Mouse (Mus musculus): ENCODE results near the gene Pnp. TPM values are rescaled to one million over a fixed set of nuclear protein-coding genes. Genes with fewer than 3 reads are reported as not detected.
"Not testable (repeated sequence)": the region's sequence is repeated elsewhere in the genome, so short reads cannot be mapped to it uniquely, and the experiment has no call there.

The Pnp gene
- total and polyA plus RNA-seq, 2 experiments from 2014 or later, result 20.5 to 22.3 TPM

DNA sequence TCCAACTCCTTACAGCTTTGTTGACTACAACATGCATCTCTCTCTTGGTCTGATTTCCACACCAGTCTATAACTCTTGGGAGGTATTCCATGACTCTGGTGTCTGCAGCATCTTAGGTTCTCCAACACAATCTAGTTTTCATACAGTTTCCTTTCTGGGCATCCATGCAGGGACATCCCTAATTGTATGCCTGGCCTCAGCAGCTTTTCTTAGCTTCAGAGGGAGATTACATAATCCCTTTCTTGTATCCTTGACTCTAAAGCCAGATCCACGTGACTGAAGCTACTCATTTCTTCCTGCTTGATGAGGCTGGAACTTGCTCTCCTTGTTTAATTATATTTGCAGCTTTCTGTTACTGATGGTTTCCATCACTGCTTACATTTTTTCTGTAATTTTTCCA lies 5.8 kb downstream of the Pnp start:
- WGBS, result 60% methylated on average over 1 of the region's 1 CpGs
- Histone ChIP-seq H3K9me3 (replicated peaks; ENCODE audit: control insufficient read depth, low read length) (no peaks in the 10 kb centered on the region), H3K4me3 (ENCODE audit: low read depth, low read length) (no peak overlapping the region), H3K36me3 (replicated peaks; ENCODE audit: control insufficient read depth, insufficient read depth, low read length) (no peaks in the 10 kb centered on the region), H3K9ac (replicated peaks; ENCODE audit: low read depth, low read length) (no peak overlapping the region), H3K27me3 (ENCODE audit: control insufficient read depth, insufficient read depth, low read length) (no peaks in the 10 kb centered on the region), H3K4me2 (ENCODE audit: low read depth, low read length) (no peak overlapping the region), H3K4me1 (ENCODE audit: control insufficient read depth, insufficient read depth) (peaks cover 5% of the 10 kb centered on the region; the same call in 1 of the 2 replicates), H3K27ac (ENCODE audit: low read depth) (no peak overlapping the region)
- TF ChIP-seq EP300 (IDR thresholded peaks at IDR 0.05; ENCODE audit: low read depth) (no peak), CTCF (IDR thresholded peaks at IDR 0.05; ENCODE audit: low read depth) (no peak)
- ATAC-seq (ENCODE audit: insufficient read depth, low read depth) (no peak), DNase-seq (ENCODE audit: low spot score) (no peak)

DNA sequence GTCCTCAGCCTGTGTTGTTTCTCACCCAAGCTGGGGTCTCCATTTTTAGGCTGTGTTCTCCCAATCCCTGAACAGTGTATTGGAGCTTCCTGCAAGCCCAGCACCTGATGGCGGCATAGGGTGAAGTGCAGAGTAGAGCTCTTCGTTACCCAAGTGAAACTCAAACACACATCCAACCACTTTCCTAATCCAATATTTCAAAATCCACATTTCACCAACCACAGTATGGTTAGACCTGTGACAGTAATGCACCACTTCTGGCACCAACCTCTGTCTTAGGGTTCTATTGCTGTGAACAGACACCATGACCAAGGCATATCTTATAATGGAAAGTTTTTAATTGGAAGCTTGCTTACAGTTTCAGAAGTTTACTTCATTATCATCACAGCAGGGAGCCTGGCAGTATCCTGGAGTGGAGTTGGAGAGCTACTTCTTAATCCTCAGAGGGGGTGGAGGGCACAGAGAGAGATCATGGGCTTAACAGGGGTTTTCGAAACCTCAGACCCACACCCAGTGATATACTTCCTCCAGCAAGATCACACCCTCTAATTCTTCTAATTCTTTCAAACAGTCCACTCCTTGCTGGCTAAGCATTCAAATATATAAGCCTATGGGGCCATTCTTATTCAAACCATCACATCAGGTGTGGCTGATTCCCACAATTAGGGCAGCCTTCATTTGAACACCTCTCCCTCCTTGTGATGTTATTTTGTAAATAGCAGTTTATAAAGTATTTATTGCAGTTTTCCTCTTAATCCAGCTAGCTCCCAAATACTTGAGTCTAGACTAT lies 7.4 kb downstream of the Pnp start:
- no peaks in the 10 kb centered on the region for H3K9me3 ChIP-seq (replicated peaks; ENCODE audit: control insufficient read depth, low read length)
- 78% methylated on average over 3 of the region's 3 CpGs for WGBS
- TF ChIP-seq EP300 (IDR thresholded peaks at IDR 0.05; ENCODE audit: low read depth), result no peak
- no peak for TF ChIP-seq CTCF (IDR thresholded peaks at IDR 0.05; ENCODE audit: low read depth)
- no peak overlapping the region for H3K9ac ChIP-seq (replicated peaks; ENCODE audit: low read depth, low read length)
- ATAC-seq (ENCODE audit: insufficient read depth, low read depth) (no peak), DNase-seq (ENCODE audit: low spot score) (no peak)
- H3K4me3 ChIP-seq (ENCODE audit: low read depth, low read length), result no peak overlapping the region
- no peak overlapping the region for H3K4me2 ChIP-seq (ENCODE audit: low read depth, low read length)
- H3K4me1 ChIP-seq (ENCODE audit: control insufficient read depth, insufficient read depth), result no peaks in the 10 kb centered on the region
- H3K36me3 ChIP-seq (replicated peaks; ENCODE audit: control insufficient read depth, insufficient read depth, low read length), result no peaks in the 10 kb centered on the region
- no peaks in the 10 kb centered on the region for H3K27me3 ChIP-seq (ENCODE audit: control insufficient read depth, insufficient read depth, low read length)
- H3K27ac ChIP-seq (ENCODE audit: low read depth), result no peak overlapping the region

DNA sequence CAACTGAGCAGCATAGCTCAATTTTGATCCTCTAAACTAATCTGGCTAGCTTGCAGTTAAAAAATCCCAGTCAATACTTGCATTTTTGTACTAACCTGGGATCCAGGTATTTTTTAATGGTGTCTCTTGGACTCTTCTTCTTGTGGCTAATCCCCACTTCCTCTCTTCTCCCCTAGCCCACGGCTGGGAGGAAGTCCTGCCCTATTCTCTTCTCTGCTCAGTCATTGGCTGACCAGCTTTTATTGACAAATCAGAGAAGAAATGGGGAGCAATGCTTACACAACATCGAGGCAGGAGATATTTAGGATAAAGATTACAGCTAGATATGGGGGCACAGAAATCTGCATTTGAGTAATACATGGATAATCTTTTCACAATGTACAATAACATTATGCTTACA lies 8.1 kb downstream of the Pnp start:
- TF ChIP-seq CTCF (IDR thresholded peaks at IDR 0.05; ENCODE audit: low read depth), result no peak
- H3K4me2 ChIP-seq (ENCODE audit: low read depth, low read length), result no peak overlapping the region
- H3K27me3 ChIP-seq (ENCODE audit: control insufficient read depth, insufficient read depth, low read length), result no peaks in the 10 kb centered on the region
- H3K9ac ChIP-seq (replicated peaks; ENCODE audit: low read depth, low read length), result no peak overlapping the region
- H3K4me3 ChIP-seq (ENCODE audit: low read depth, low read length), result no peak overlapping the region
- H3K27ac ChIP-seq (ENCODE audit: low read depth), result no peak overlapping the region
- 23% methylated on average over 2 of the region's 2 CpGs for whole genome bisulfite sequencing
- ATAC-seq (ENCODE audit: insufficient read depth, low read depth), result no peak
- no peak for DNase-seq (ENCODE audit: low spot score)
- H3K36me3 ChIP-seq (replicated peaks; ENCODE audit: control insufficient read depth, insufficient read depth, low read length), result no peaks in the 10 kb centered on the region
- H3K9me3 ChIP-seq (replicated peaks; ENCODE audit: control insufficient read depth, low read length), result no peaks in the 10 kb centered on the region
- H3K4me1 ChIP-seq (ENCODE audit: control insufficient read depth, insufficient read depth), result no peaks in the 10 kb centered on the region

DNA sequence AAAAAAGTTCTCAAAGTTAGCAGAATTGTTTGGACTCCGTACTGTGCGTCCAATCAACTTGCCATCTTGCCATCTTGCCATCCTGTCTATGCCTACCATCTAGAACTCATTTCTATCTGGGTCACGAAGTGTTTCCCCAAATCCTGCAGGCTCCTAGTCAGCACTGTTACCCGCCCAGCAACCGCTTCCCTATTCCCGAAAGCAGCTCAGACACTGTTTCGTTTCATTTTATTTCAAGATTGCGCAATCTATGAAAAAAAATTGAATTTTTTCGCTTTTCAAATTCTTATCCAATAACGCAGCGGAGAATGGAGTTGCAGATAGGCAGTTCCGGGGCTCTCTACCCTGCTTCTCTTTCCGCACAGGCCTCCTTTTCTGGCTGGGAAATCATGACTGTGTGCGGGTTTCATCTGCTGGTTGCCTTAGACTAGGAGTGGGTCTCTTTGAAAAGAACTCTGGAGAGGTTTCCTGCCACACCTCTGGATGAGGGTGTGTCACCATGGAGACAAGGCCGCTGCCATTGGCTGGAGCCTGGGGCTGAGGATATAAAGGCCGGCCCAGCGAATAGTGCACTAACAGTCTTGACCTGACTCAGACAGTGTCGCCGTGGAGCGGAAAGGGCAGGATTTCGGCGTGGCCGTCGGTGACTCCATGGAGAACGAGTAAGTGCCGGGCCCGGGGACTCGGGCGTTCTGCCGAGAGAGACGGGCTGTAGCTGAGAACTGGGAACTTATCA lies 13.2 kb downstream of the Pnp start, which contains the start of gene Gm49342:
TSS of gene Gm49342 (plus strand) at position 586 of the 736 bp plus-strand sequence.
- Histone ChIP-seq H3K9ac (replicated peaks; ENCODE audit: low read depth, low read length) (peak within 1 kb of the TSS; percentile 46; the same call in 1 of the 2 replicates), H3K4me3 (ENCODE audit: low read depth, low read length) (peak within 1 kb of the TSS; percentile 63), H3K4me1 (ENCODE audit: control insufficient read depth, insufficient read depth) (0 out of 2 replicates have a peak, but pooled peaks cover 8% of the 10 kb centered on the region), H3K9me3 (replicated peaks; ENCODE audit: control insufficient read depth, low read length) (no peaks in the 10 kb centered on the region), H3K27me3 (ENCODE audit: control insufficient read depth, insufficient read depth, low read length) (no peaks in the 10 kb centered on the region), H3K4me2 (ENCODE audit: low read depth, low read length) (peak within 1 kb of the TSS; percentile 72), H3K36me3 (replicated peaks; ENCODE audit: control insufficient read depth, insufficient read depth, low read length) (no peaks in the 10 kb centered on the region), H3K27ac (ENCODE audit: low read depth) (peak within 1 kb of the TSS; percentile 89)
- ATAC-seq (ENCODE audit: insufficient read depth, low read depth) (peak; percentile 98), DNase-seq (ENCODE audit: low spot score) (peak; percentile 94)
- WGBS, result 12% methylated on average over 31 of the region's 31 CpGs
- TF ChIP-seq EP300 (IDR thresholded peaks at IDR 0.05; ENCODE audit: low read depth) (no peak), CTCF (IDR thresholded peaks at IDR 0.05; ENCODE audit: low read depth) (peak; percentile 36)

DNA sequence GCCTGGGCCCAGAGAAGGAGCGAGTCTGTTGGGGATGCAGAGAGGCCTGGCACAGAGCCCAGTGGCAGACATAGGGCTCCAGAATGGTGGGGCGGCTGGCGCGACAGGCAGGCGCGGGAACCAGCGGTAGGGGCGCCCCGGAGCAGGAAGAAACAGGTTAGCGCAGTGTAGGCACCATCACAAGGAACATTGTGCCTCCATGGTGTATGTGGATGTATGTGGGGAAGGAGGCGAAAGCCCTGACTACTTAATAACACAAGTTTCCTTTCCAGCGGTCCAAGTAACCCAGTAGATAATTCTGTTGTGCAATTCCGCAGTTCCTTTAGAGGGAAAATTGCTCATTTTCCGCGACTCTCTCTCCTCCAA lies 13.8 kb downstream of the Pnp start:
- ATAC-seq (ENCODE audit: insufficient read depth, low read depth), result peak; percentile 92
- H3K36me3 ChIP-seq (replicated peaks; ENCODE audit: control insufficient read depth, insufficient read depth, low read length); DNase-seq (ENCODE audit: low spot score): not testable (repeated sequence)

DNA sequence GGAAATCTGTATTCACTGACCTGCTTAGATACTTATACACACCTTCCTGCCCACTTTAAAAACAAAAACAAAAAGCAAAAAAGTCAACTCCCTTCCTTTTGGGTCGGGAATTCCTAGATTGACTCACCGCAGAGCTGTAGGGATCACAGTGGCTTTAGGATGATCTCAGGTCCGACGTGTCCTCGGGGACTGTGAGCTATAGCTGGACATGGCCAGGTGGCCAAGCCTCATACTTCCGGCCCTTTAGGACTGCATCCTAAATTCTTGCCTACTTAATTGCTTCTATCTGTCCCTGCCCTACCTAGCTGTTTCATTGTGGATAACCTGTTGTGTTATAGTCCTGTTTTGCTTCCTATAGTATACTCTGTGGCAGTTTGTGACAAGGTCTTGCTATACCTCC lies 14.2 kb downstream of the Pnp start:
- peak overlapping the region; percentile 63 for H3K4me3 ChIP-seq (ENCODE audit: low read depth, low read length)
- H3K36me3 ChIP-seq (replicated peaks; ENCODE audit: control insufficient read depth, insufficient read depth, low read length); H3K27me3 ChIP-seq (ENCODE audit: control insufficient read depth, insufficient read depth, low read length); H3K4me1 ChIP-seq (ENCODE audit: control insufficient read depth, insufficient read depth); ATAC-seq (ENCODE audit: insufficient read depth, low read depth); DNase-seq (ENCODE audit: low spot score); H3K9me3 ChIP-seq (replicated peaks; ENCODE audit: control insufficient read depth, low read length): not testable (repeated sequence)
- peak overlapping the region; percentile 46; the same call in 1 of the 2 replicates for H3K9ac ChIP-seq (replicated peaks; ENCODE audit: low read depth, low read length)
- WGBS, result 7% methylated on average over 6 of the region's 6 CpGs
- peak overlapping the region; percentile 72 for H3K4me2 ChIP-seq (ENCODE audit: low read depth, low read length)
- peak overlapping the region; percentile 89 for H3K27ac ChIP-seq (ENCODE audit: low read depth)

More for the DNA sequence above, 13.8 kb downstream of the Pnp start:
- WGBS, result 3% methylated on average over 15 of the region's 15 CpGs
- TF ChIP-seq CTCF (IDR thresholded peaks at IDR 0.05; ENCODE audit: low read depth), result peak; percentile 7; the same call in 1 of the 2 replicates
- Histone ChIP-seq H3K9ac (replicated peaks; ENCODE audit: low read depth, low read length) (peak overlapping the region; percentile 46; the same call in 1 of the 2 replicates), H3K4me2 (ENCODE audit: low read depth, low read length) (peak overlapping the region; percentile 72), H3K27ac (ENCODE audit: low read depth) (peak overlapping the region; percentile 89), H3K4me3 (ENCODE audit: low read depth, low read length) (peak overlapping the region; percentile 63)
- not testable (repeated sequence) for H3K27me3 ChIP-seq (ENCODE audit: control insufficient read depth, insufficient read depth, low read length); H3K9me3 ChIP-seq (replicated peaks; ENCODE audit: control insufficient read depth, low read length); H3K4me1 ChIP-seq (ENCODE audit: control insufficient read depth, insufficient read depth)

DNA sequence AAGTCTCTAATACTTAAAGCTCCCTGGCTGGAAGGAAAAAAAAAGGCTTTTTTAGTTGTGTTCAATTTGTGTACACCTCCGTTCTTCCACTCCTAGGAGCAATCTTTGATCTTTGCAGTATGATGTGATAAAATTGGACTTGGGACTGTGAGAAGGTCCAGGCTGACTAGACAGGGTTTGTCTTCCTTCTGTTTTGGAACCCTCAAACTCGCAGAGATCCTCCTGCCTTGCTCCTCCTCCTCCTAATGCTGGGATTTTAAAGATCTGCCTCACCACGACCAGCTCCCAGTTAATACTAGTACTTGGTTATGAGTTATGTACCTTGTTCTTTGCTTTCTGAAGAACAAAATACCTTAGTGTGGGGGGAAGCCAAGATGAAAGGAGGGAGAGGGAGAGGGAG lies 14.6 kb downstream of the Pnp start:
- H3K4me1 ChIP-seq (ENCODE audit: control insufficient read depth, insufficient read depth); H3K9me3 ChIP-seq (replicated peaks; ENCODE audit: control insufficient read depth, low read length); H3K27me3 ChIP-seq (ENCODE audit: control insufficient read depth, insufficient read depth, low read length); DNase-seq (ENCODE audit: low spot score); H3K9ac ChIP-seq (replicated peaks; ENCODE audit: low read depth, low read length); H3K36me3 ChIP-seq (replicated peaks; ENCODE audit: control insufficient read depth, insufficient read depth, low read length); H3K27ac ChIP-seq (ENCODE audit: low read depth); ATAC-seq (ENCODE audit: insufficient read depth, low read depth): not testable (repeated sequence)
- peak overlapping the region; percentile 63 for H3K4me3 ChIP-seq (ENCODE audit: low read depth, low read length)
- peak overlapping the region; percentile 72 for H3K4me2 ChIP-seq (ENCODE audit: low read depth, low read length)
- WGBS, result 49% methylated on average over 3 of the region's 3 CpGs

Measured in heart, postnatal 0 days (tissue).